In genomic region chr4:13098849-13099248, GRCm38 (mm10) we compare ENCODE assay signal across 8 mouse cellular contexts.
DNase-seq lines count a peak whose midpoint lies in the region; ATAC-seq and TF ChIP-seq lines count a peak whose summit lies in the region.

No protein-coding gene starts in this region.

- no peaks in the 10 kb centered on the region for H3K9me3 ChIP-seq in intestine, embryonic 14.5 days (ENCODE audit: control insufficient read depth, low read length)
- no peaks in the 10 kb centered on the region for H3K9me3 ChIP-seq in intestine, embryonic 15.5 days
- H3K9me3 ChIP-seq in MEL (replicated peaks; ENCODE audit: insufficient read depth, low read length): no peaks in the 10 kb centered on the region

- intact Hi-C loops in gastrocnemius, adult 2 months (cut with DNase I): loop anchor here (10.0 kb wide), 1 partner anchor 676 kb away; no protein-coding TSS in a partner anchor

- ATAC-seq in intestine, embryonic 14.5 days (replicated peaks; ENCODE audit: low FRiP score, low TSS enrichment, low read depth): no peak
- ATAC-seq in intestine, embryonic 15.5 days: no peak

- H3K4me1 ChIP-seq in intestine, embryonic 14.5 days (replicated peaks; ENCODE audit: control insufficient read depth, insufficient read depth, low read length): 0 out of 2 replicates have a peak, but pooled peaks cover 6% of the 10 kb centered on the region
- no peaks in the 10 kb centered on the region for H3K4me1 ChIP-seq in intestine, embryonic 15.5 days (replicated peaks)
- H3K4me1 ChIP-seq in MEL (ENCODE audit: control insufficient read depth in 1 of 2, insufficient read depth in 2 of 2, low read length in 2 of 2): no peaks in the 10 kb centered on the region
- H3K4me1 ChIP-seq in cerebellum, adult 2 months (ENCODE audit: control insufficient read depth, insufficient read depth, low read length): no peaks in the 10 kb centered on the region

- no peaks in the 10 kb centered on the region for H3K36me3 ChIP-seq in intestine, embryonic 14.5 days (ENCODE audit: control insufficient read depth, insufficient read depth, low read length)
- no peaks in the 10 kb centered on the region for H3K36me3 ChIP-seq in intestine, embryonic 15.5 days
- H3K36me3 ChIP-seq in MEL (ENCODE audit: control insufficient read depth in 1 of 2, insufficient read depth in 2 of 2, low read length in 2 of 2): no peaks in the 10 kb centered on the region

- TF ChIP-seq POLR2A in MEL (IDR thresholded peaks at IDR 0.05; ENCODE audit: control insufficient read depth in 1 of 2, insufficient read depth in 1 of 2, low read depth in 1 of 2, low read length in 2 of 2, poor library complexity in 1 of 2): no peak
- no peak for TF ChIP-seq POLR2A in cerebellum, adult 2 months (IDR thresholded peaks at IDR 0.05; ENCODE audit: borderline replicate concordance, insufficient read depth, low read length)

- H3K4me2 ChIP-seq in intestine, embryonic 14.5 days (ENCODE audit: low read length): no peak overlapping the region
- no peak overlapping the region for H3K4me2 ChIP-seq in intestine, embryonic 15.5 days (replicated peaks)

- no peak overlapping the region for H3K27ac ChIP-seq in intestine, embryonic 14.5 days (ENCODE audit: low read depth)
- no peak overlapping the region for H3K27ac ChIP-seq in intestine, embryonic 15.5 days
- no peak overlapping the region for H3K27ac ChIP-seq in MEL (ENCODE audit: control insufficient read depth, low read depth, low read length)
- no peak overlapping the region for H3K27ac ChIP-seq in cerebellum, adult 2 months (ENCODE audit: insufficient read depth, low read length)
- no peak overlapping the region for H3K27ac ChIP-seq in gastrocnemius, adult 2 months
- H3K27ac ChIP-seq in layer of hippocampus, adult 2 months: no peak overlapping the region

- H3K79me2 ChIP-seq in MEL (ENCODE audit: control insufficient read depth, insufficient read depth, low read length, poor library complexity): no peaks in the 10 kb centered on the region

- TF ChIP-seq CTCF in MEL (IDR thresholded peaks at IDR 0.05 in 2 of 3, conservative IDR thresholded peaks at IDR 0.05 in 1 of 3; ENCODE audit: control insufficient read depth in 1 of 3, insufficient read depth in 1 of 3, low read depth in 2 of 3, low read length in 3 of 3, poor library complexity in 1 of 3, severe bottlenecking in 1 of 3): peak; percentile 35 to 54 (median 37); a peak in 5 of 6 replicates
- TF ChIP-seq CTCF in cerebellum, adult 2 months (IDR thresholded peaks at IDR 0.05; ENCODE audit: borderline replicate concordance, insufficient read depth, low read depth, low read length): peak; percentile 59; the same call in 1 of the 2 replicates
- peak; percentile 78 for TF ChIP-seq CTCF in gastrocnemius, adult 2 months (IDR thresholded peaks at IDR 0.05)
- TF ChIP-seq CTCF in layer of hippocampus, adult 2 months (conservative IDR thresholded peaks at IDR 0.05): peak; percentile 87

- no peak for TF ChIP-seq EP300 in MEL (IDR thresholded peaks at IDR 0.05; ENCODE audit: low read depth in 1 of 2, low read length in 2 of 2)

- H3K27me3 ChIP-seq in intestine, embryonic 14.5 days (replicated peaks; ENCODE audit: control insufficient read depth, insufficient read depth, low read length): no peaks in the 10 kb centered on the region
- H3K27me3 ChIP-seq in intestine, embryonic 15.5 days (replicated peaks): no peaks in the 10 kb centered on the region
- H3K27me3 ChIP-seq in MEL (ENCODE audit: control insufficient read depth in 1 of 2, insufficient read depth in 2 of 2, low read length in 2 of 2): no peaks in the 10 kb centered on the region
- H3K27me3 ChIP-seq in cerebellum, adult 2 months (ENCODE audit: control insufficient read depth, insufficient read depth, low read length): no peaks in the 10 kb centered on the region

- peak; percentile 17 for TF ChIP-seq RAD21 in MEL (IDR thresholded peaks at IDR 0.05; ENCODE audit: low read depth, low read length)

- DNase-seq in intestine, embryonic 14.5 days (ENCODE audit: low spot score): peak; percentile 66
- peak; percentile 34 for DNase-seq in MEL (ENCODE audit: low read depth, low spot score)
- peak; percentile 61 to 72 for DNase-seq in cerebellum, adult 2 months
- DNase-seq in gastrocnemius, adult 2 months: peak; percentile 67
- DNase-seq in layer of hippocampus, adult 2 months (ENCODE audit: low spot score in 2 of 2): peak; percentile 39 to 74
- peak; percentile 83 for DNase-seq in lung, postnatal 14 days
- peak; percentile 42 to 63 for DNase-seq in urinary bladder, adult 18-20 months (ENCODE audit: low spot score in 2 of 2)

- WGBS in intestine, embryonic 14.5 days: 10% methylated on average over 3 of the region's 3 CpGs
- 22% methylated on average over 3 of the region's 3 CpGs for WGBS in intestine, embryonic 15.5 days
- 79% methylated on average over 3 of the region's 3 CpGs for WGBS in cerebellum, adult 2 months

- H3K9ac ChIP-seq in intestine, embryonic 14.5 days (ENCODE audit: low read length): no peak overlapping the region
- no peak overlapping the region for H3K9ac ChIP-seq in intestine, embryonic 15.5 days
- no peak overlapping the region for H3K9ac ChIP-seq in MEL (ENCODE audit: control insufficient read depth, low read depth, low read length, poor library complexity, severe bottlenecking)

- no peak overlapping the region for H3K4me3 ChIP-seq in intestine, embryonic 14.5 days (ENCODE audit: low read depth, low read length)
- H3K4me3 ChIP-seq in intestine, embryonic 15.5 days (replicated peaks): no peak overlapping the region
- no peak overlapping the region for H3K4me3 ChIP-seq in MEL (ENCODE audit: control insufficient read depth in 1 of 2, insufficient read depth in 1 of 2, low read depth in 2 of 2, low read length in 2 of 2)
- no peak overlapping the region for H3K4me3 ChIP-seq in cerebellum, adult 2 months (replicated peaks; ENCODE audit: insufficient read depth, low read depth, low read length)
- H3K4me3 ChIP-seq in gastrocnemius, adult 2 months: no peak overlapping the region
- H3K4me3 ChIP-seq in layer of hippocampus, adult 2 months: no peak overlapping the region

TF ChIP-seq in MEL, 35 proteins besides CTCF, POLR2A, EP300 and RAD21:
- no peak for TF ChIP-seq POLR2AphosphoS2 (IDR thresholded peaks at IDR 0.05; ENCODE audit: low read length)
- TF ChIP-seq NELFE (IDR thresholded peaks at IDR 0.05; ENCODE audit: low read depth, low read length): no peak
- TF ChIP-seq SMC3 (IDR thresholded peaks at IDR 0.05; ENCODE audit: low read depth, low read length): peak; percentile 34; the same call in 1 of the 2 replicates
- no peak for TF ChIP-seq RCOR1 (IDR thresholded peaks at IDR 0.05; ENCODE audit: low read depth, low read length)
- no peak for TF ChIP-seq MEF2A (IDR thresholded peaks at IDR 0.05; ENCODE audit: extremely low read depth, insufficient replicate concordance, low read depth, low read length, poor library complexity, severe bottlenecking)

Comparison
In these comparisons a context has a peak if more than half of its experiments do, and no peak if none do; other contexts are left out.
1. CTCF ChIP-seq: peak in every context shown above with its lines; median percentile 87 in layer of hippocampus, adult 2 months; 78 in gastrocnemius, adult 2 months; 59 in cerebellum, adult 2 months; 37 in MEL.